Mouse (Mus musculus): ENCODE measurements around the gene Lasp1.

Gene Lasp1

DNA sequence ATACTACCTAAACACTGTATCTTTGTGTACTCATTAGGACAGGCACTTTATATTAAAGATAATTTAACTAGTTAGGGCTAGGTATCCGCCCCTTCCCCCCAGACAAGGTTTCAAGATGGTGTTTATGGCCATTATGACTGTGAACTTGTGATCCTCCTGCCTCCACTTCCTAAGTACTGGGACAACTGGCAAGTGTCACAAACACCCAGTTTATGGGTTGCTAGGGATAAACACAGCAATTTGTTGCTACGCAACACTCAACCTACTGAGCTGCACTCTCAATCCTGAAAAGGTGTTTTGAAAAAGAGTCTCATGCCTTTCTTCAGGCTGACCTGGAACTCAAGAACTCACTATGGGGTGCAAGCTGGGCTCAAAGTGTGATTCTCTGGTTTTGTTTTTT is 78.5 kb downstream of the Lasp1 start:
- DNase-seq = no peak

DNA sequence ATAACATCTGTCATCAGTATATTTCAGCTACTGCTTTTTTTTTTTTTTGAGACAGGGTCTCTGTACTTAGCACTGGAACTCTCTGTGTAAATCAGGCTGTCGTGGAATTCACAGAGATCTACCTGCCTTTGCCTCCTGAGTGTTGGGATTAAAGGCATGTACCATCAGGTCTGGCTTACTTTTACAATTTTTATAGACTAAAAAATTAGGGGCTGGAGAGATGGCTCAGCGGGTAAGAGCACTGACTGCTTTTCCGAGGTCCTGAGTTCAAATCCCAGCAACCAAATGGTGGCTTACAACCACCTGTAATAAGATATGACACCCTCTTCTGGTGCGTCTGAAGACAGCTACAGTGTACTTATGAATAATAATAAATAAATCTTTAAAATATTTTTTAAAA is 81.6 kb downstream of the Lasp1 start:
- DNase-seq = no peak

DNA sequence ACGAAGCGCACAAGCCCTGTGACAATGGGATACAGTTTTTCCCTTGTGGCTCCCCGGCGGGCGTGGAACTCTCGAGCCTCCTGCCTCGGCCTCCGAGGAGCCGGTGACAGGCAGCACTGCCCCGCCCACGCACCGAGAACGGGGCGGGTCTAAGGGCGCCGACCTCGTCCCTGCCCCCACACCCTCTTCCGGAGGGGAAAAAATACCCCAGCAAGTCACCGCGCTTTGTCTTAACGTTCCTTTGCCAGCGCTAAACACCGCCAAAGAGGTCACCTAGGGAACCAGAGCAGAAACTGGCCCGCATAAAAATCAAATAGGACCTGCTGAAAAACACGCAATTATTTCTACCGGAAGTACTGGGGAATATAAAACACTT is 84.7 kb downstream of the Lasp1 start:
- peak; percentile 68 for DNase-seq

DNA sequence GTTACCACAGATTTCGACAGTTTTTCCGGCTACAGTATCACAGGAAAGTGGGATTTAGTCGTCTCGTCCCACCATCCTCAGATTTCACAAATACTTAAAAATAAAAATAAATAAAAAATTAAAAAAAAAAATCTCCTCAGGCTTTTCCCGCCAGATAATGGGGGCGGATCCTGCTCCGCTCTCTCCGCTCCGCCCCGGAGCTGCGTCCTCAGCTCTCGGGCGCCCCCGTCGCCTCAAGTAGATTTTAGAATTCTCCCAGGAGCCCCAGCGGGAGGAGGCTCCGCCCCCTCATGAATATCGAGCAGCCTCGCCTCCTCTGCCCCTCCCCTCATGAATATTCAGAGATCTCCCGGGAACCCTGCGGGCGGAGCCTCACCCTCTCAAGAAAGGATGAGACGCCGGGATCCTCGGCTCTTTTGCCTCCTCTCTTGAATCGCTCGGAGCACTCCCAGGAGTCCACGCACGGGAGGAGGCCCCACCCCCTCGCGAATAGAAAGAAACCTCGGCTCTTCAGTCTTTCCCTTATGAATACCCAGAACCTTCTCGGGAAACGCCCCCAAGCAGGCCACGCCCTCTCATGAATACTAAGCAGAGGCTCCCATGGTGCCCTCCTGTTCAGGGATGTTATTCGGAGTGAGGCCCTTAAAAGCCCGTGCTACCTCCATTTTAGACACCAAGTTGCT is 85.3 kb downstream of the Lasp1 start, which contains the start of gene Fbxo47:
Gene Fbxo47 (minus strand): TSS at position 237 of the 683 bp plus-strand sequence.
- peak; percentile 97 for DNase-seq

DNA sequence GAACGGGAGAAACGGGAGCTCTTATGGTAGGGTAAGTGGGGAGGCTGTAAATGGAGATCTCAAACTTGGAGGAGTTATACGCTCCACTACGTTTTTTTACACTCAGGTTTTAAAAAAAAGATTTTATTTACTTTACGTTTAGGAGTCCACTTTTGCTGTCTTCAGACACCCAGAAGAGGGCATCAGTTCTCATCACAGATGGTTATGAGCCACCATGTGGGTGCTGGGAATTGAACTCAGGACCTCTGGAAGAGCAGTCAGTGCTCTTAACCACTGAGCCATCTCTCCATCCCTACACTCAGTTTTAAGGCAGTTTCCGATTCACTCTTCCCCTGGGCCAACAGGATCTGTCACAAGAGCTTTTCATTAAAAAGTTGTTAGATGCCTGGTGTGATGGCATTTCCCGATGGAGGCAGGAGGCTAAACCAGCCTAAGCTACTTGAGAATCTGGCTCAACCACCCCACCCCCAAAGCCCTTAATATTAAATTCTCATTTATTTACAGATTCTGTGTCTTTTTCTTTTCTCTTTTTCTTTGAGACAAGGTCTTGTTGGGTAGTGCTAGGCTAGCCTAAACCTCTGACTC is 85.9 kb downstream of the Lasp1 start:
- DNase-seq = no peak

DNA sequence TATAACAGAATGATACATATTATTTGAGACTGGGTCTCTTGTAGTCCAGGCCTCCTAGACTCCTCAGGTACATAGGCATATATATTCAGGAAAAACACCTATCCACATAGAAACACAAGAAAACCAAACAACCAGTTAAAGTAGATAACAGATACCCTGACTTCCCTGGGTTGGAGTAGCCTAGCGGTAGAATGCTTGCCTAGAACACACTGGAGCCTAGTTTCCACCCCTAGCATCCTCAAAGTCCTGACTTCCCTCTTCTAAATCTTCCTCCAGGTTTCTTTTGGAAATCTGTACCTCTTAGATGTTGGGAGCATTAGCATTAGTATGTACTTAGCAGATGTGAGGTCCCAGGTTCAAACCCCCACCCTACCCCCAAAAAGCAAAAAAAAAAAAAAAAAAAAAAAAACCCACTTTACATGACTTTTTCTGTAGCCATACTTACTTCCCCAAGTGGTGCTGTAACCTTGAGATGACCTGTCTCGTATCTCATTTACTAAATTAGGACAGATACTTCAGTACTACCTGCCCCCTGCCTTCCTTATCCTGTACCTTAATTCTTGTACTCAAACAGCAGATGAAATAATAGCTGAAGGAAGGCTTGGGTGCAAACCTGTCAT is 86.6 kb downstream of the Lasp1 start:
- DNase-seq = no peak
